Mouse (Mus musculus): Measurements from ENCODE around the gene Fn3k. TPM values are rescaled to one million over a fixed set of nuclear protein-coding genes. Genes with fewer than 3 reads are reported as not detected.

Gene Fn3k
- polyA plus RNA-seq, 1 experiment: 4.1 TPM

- no peak for DNase-seq (ENCODE audit: low read depth)
- no peak for TF ChIP-seq POLR2A (IDR thresholded peaks at IDR 0.05; ENCODE audit: borderline replicate concordance, extremely low read depth, insufficient read depth, insufficient read length, poor library complexity, severe bottlenecking)
- no peak for TF ChIP-seq CTCF (IDR thresholded peaks at IDR 0.05; ENCODE audit: borderline replicate concordance, extremely low read depth, insufficient read depth, insufficient read length)
These were observed 14.3 kb upstream of the Fn3k start for GRCm38 (mm10) chr11:121420379-121420778.

GRCm38 (mm10) chr11:121420830-121421552 is 13.7 kb upstream of the Fn3k start, which contains the start of gene Fn3krp:
Fn3krp (plus strand) TSS chr11:121421401.
- peak; percentile 99 for DNase-seq (ENCODE audit: low read depth)
- TF ChIP-seq POLR2A (IDR thresholded peaks at IDR 0.05; ENCODE audit: borderline replicate concordance, extremely low read depth, insufficient read depth, insufficient read length, poor library complexity, severe bottlenecking) (peak; percentile 42; the same call in 1 of the 2 replicates), CTCF (IDR thresholded peaks at IDR 0.05; ENCODE audit: borderline replicate concordance, extremely low read depth, insufficient read depth, insufficient read length) (no peak)

- TF ChIP-seq CTCF (IDR thresholded peaks at IDR 0.05; ENCODE audit: borderline replicate concordance, extremely low read depth, insufficient read depth, insufficient read length) (no peak), POLR2A (IDR thresholded peaks at IDR 0.05; ENCODE audit: borderline replicate concordance, extremely low read depth, insufficient read depth, insufficient read length, poor library complexity, severe bottlenecking) (no peak)
- no peak for DNase-seq (ENCODE audit: low read depth)
These were observed 13.1 kb upstream of the Fn3k start for GRCm38 (mm10) chr11:121421553-121422173.

DNA sequence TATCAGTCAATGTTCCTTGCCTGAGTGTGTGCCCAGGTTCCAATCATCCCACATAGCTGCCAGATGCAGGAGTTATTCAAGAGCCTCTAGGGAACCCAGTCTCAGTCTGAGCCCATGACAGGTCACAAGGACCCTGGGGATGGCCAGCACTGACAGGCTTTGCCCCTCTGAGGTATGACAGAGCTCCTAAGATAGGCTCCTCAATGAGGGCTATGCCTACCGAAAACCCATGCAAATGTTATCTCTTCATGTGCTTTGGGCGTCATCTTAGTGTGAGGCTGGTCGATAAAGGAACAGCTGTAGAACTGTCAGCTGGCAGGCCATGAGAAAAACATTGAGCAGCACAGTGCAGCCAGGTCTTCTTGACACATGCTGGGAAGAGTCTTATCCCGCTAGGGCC is 1.3 kb upstream of the Fn3k start:
- TF ChIP-seq CTCF (IDR thresholded peaks at IDR 0.05; ENCODE audit: borderline replicate concordance, extremely low read depth, insufficient read depth, insufficient read length) (no peak), POLR2A (IDR thresholded peaks at IDR 0.05; ENCODE audit: borderline replicate concordance, extremely low read depth, insufficient read depth, insufficient read length, poor library complexity, severe bottlenecking) (no peak)
- no peak for DNase-seq (ENCODE audit: low read depth)

GRCm38 (mm10) chr11:121437236-121437635 is 2.5 kb downstream of the Fn3k start:
- TF ChIP-seq CTCF (IDR thresholded peaks at IDR 0.05; ENCODE audit: borderline replicate concordance, extremely low read depth, insufficient read depth, insufficient read length) (no peak), POLR2A (IDR thresholded peaks at IDR 0.05; ENCODE audit: borderline replicate concordance, extremely low read depth, insufficient read depth, insufficient read length, poor library complexity, severe bottlenecking) (no peak)
- no peak for DNase-seq (ENCODE audit: low read depth)

DNA sequence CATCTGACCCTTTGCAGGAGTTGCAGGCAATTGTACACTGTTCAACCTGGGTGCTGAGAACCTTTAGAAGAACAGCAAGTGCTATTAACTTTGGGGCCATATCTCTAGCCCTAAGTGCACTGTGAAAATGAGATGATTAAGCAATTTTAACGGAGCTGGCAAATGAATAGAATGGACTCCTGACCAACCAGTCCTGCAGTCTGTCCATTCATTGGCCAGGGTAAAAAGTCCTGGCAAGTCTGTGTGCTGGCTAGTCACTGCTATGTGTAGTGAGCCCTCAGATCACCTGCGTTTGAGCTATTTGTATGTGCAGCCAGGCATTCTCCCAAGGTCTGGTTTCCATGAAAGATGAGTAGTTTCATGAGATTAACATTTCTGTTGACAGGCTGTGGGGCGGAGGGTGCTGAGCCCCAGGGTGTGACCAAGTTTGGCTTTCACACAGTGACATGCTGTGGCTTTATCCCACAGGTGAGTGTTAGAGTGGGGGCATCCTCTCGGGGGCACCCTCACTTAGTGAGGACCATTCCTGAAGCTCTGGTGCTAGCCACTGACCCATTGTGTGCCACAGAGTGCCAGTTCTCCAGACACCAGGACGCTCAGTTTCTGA is 5.1 kb downstream of the Fn3k start:
- TF ChIP-seq POLR2A (IDR thresholded peaks at IDR 0.05; ENCODE audit: borderline replicate concordance, extremely low read depth, insufficient read depth, insufficient read length, poor library complexity, severe bottlenecking): no peak
- TF ChIP-seq CTCF (IDR thresholded peaks at IDR 0.05; ENCODE audit: borderline replicate concordance, extremely low read depth, insufficient read depth, insufficient read length): no peak
- DNase-seq (ENCODE audit: low read depth): no peak

DNA sequence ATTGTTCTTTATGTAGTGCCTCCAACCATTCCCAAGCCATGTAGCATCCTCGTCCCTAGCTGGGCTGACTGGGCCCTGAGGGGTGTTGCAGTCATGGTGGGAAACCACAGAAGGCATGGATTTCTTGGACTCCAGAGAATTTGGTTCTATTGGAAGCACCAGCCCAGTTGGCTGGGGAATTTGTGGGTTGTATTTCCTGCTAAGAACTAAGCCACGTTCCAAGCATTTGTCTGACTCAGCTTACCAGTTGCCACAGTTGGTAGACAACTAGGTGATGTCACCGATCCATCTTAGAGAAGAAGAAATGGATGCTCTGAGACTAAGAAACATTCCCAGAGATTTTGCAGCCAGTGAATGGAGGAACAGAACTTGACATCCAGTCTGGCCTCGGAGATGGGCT is 6.9 kb downstream of the Fn3k start:
- no peak for TF ChIP-seq POLR2A (IDR thresholded peaks at IDR 0.05; ENCODE audit: borderline replicate concordance, extremely low read depth, insufficient read depth, insufficient read length, poor library complexity, severe bottlenecking)
- no peak for TF ChIP-seq CTCF (IDR thresholded peaks at IDR 0.05; ENCODE audit: borderline replicate concordance, extremely low read depth, insufficient read depth, insufficient read length)
- DNase-seq (ENCODE audit: low read depth): no peak

DNA sequence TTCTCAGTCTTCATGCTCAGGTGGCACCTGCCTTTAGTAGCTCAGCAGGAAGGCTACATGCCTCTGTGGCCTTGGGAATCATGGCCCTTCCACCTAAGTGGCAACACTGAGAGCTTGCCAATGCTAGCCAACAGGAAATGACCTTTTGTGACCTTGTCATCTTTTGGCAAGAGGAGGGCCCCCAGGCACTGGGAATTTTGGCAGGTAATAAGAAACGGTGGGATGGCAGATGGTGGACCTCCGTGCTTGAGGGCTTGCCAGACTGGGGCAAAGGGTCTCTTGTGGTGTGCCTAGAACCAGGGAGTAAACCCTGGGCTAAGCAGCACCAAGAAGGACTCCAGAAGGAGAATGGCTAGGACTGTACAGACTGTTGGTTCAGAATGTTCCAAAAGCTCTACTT is 7.4 kb downstream of the Fn3k start:
- TF ChIP-seq POLR2A (IDR thresholded peaks at IDR 0.05; ENCODE audit: borderline replicate concordance, extremely low read depth, insufficient read depth, insufficient read length, poor library complexity, severe bottlenecking) (no peak), CTCF (IDR thresholded peaks at IDR 0.05; ENCODE audit: borderline replicate concordance, extremely low read depth, insufficient read depth, insufficient read length) (no peak)
- no peak for DNase-seq (ENCODE audit: low read depth)

GRCm38 (mm10) chr11:121451216-121451726 is 16.6 kb downstream of the Fn3k start:
- TF ChIP-seq CTCF (IDR thresholded peaks at IDR 0.05; ENCODE audit: borderline replicate concordance, extremely low read depth, insufficient read depth, insufficient read length) (no peak), POLR2A (IDR thresholded peaks at IDR 0.05; ENCODE audit: borderline replicate concordance, extremely low read depth, insufficient read depth, insufficient read length, poor library complexity, severe bottlenecking) (no peak)
- DNase-seq (ENCODE audit: low read depth): no peak

GRCm38 (mm10) chr11:121451753-121452635 is 17.3 kb downstream of the Fn3k start, which contains the start of gene Tbcd:
Tbcd (plus strand) TSS chr11:121451949.
- peak; percentile 98 for DNase-seq (ENCODE audit: low read depth)

More at GRCm38 (mm10) chr11:121451753-121452635, 17.3 kb downstream of the Fn3k start, which contains the start of gene Tbcd:
- 0 out of 2 replicates have a peak, but pooled peaks have one; percentile 13 for TF ChIP-seq CTCF (IDR thresholded peaks at IDR 0.05; ENCODE audit: borderline replicate concordance, extremely low read depth, insufficient read depth, insufficient read length)
- no peak for TF ChIP-seq POLR2A (IDR thresholded peaks at IDR 0.05; ENCODE audit: borderline replicate concordance, extremely low read depth, insufficient read depth, insufficient read length, poor library complexity, severe bottlenecking)
